Mouse (Mus musculus) heart, adult 11 months (tissue): ENCODE data around the gene Il12rb1.
A peak's percentile ranks its signal among the peaks of the same experiment; 100 is the strongest.

Experiments
- DNase-seq: peaks from one replicate; pipeline ENCODE4 v3.0.0; 2022

Gene Il12rb1

GRCm38 (mm10) chr8:70808239-70808638 lies at the start of gene Il12rb1:
Gene Il12rb1 (plus strand): TSS chr8:70808449.
- DNase-seq, result no peak

- DNase-seq, result peak; percentile 96
Measured at GRCm38 (mm10) chr8:70758616-70759561, 49.4 kb upstream of the Il12rb1 start.

GRCm38 (mm10) chr8:70760350-70760749 lies 47.9 kb upstream of the Il12rb1 start:
- no peak for DNase-seq

GRCm38 (mm10) chr8:70760775-70761406 lies 47.4 kb upstream of the Il12rb1 start, which contains the start of gene Mpv17l2:
Gene Mpv17l2 (minus strand): TSS chr8:70760946.
- peak; percentile 100 for DNase-seq

GRCm38 (mm10) chr8:70762118-70762517 lies 46.1 kb upstream of the Il12rb1 start:
- no peak for DNase-seq

GRCm38 (mm10) chr8:70763354-70763753 lies 44.9 kb upstream of the Il12rb1 start:
- DNase-seq, result no peak

GRCm38 (mm10) chr8:70764026-70764425 lies 44.2 kb upstream of the Il12rb1 start:
- DNase-seq, result no peak

- DNase-seq, result no peak
Measured at GRCm38 (mm10) chr8:70764676-70765075, 43.6 kb upstream of the Il12rb1 start.

- no peak for DNase-seq
Measured at GRCm38 (mm10) chr8:70765329-70765728, 42.9 kb upstream of the Il12rb1 start.

- no peak for DNase-seq
Measured at GRCm38 (mm10) chr8:70765838-70766570, 42.2 kb upstream of the Il12rb1 start.

GRCm38 (mm10) chr8:70766571-70767440 lies 41.4 kb upstream of the Il12rb1 start:
- peak; percentile 99 for DNase-seq

- no peak for DNase-seq
Measured at GRCm38 (mm10) chr8:70767503-70767902, 40.7 kb upstream of the Il12rb1 start.

- DNase-seq, result peak; percentile 98
Measured at GRCm38 (mm10) chr8:70768231-70768776, 39.9 kb upstream of the Il12rb1 start.

GRCm38 (mm10) chr8:70768956-70769355 lies 39.3 kb upstream of the Il12rb1 start:
- peak; percentile 97 for DNase-seq

- peak; percentile 99 for DNase-seq
Measured at GRCm38 (mm10) chr8:70769359-70769758, 38.9 kb upstream of the Il12rb1 start.

GRCm38 (mm10) chr8:70769858-70770257 lies 38.4 kb upstream of the Il12rb1 start:
- no peak for DNase-seq

- DNase-seq, result no peak
Measured at GRCm38 (mm10) chr8:70770748-70771147, 37.5 kb upstream of the Il12rb1 start.

- no peak for DNase-seq
Measured at GRCm38 (mm10) chr8:70771217-70771616, 37.0 kb upstream of the Il12rb1 start.

GRCm38 (mm10) chr8:70772075-70772474 lies 36.2 kb upstream of the Il12rb1 start:
- DNase-seq, result no peak

- DNase-seq, result no peak
Measured at GRCm38 (mm10) chr8:70772890-70773289, 35.4 kb upstream of the Il12rb1 start.

- peak; percentile 96 for DNase-seq
Measured at GRCm38 (mm10) chr8:70773410-70773809, 34.8 kb upstream of the Il12rb1 start.

GRCm38 (mm10) chr8:70773833-70774232 lies 34.4 kb upstream of the Il12rb1 start:
- peak; percentile 99 for DNase-seq
